Mouse (Mus musculus) neural tube, embryonic 11.5 days (tissue): ENCODE results near the gene Ostm1. TPM values are rescaled to one million over a fixed set of nuclear protein-coding genes. Genes with fewer than 3 reads are reported as not detected.

Experiments used
- ATAC-seq: fragments of 200-750 bp; cut with Nextera tagmentation; 2 replicates; pipeline ENCODE4 v1.8.0; 2017; ENCODE audit warnings: moderate number of reproducible peaks, mild to moderate bottlenecking, moderate TSS enrichment, moderate library complexity; ENCODE audit not compliant: insufficient read depth, low FRiP score, low TSS enrichment
- DNase-seq: peaks from one replicate; pipeline ENCODE4 v3.0.0-alpha.2; 2015; ENCODE audit warnings: low spot score
- H3K27ac ChIP-seq: fragments of 300-500 bp; sonication (generic); 2 replicates; pipeline ENCODE4 v1.5.1; 2014; ENCODE audit warnings: low read depth, mild to moderate bottlenecking, low read length
- H3K27me3 ChIP-seq: fragments of 300-500 bp; sonication (generic); 2 replicates; pipeline ENCODE4 v1.6.1; 2014; ENCODE audit warnings: mild to moderate bottlenecking, low read length, mixed read lengths; ENCODE audit not compliant: control insufficient read depth, insufficient read depth
- H3K36me3 ChIP-seq: fragments of 300-500 bp; sonication (generic); 2 replicates; pipeline ENCODE4 v1.6.1; 2014; ENCODE audit warnings: mild to moderate bottlenecking, low read length, moderate library complexity, mixed read lengths; ENCODE audit not compliant: control insufficient read depth, insufficient read depth
- H3K4me1 ChIP-seq: fragments of 300-500 bp; sonication (generic); 2 replicates; pipeline ENCODE4 v1.6.1; 2014; ENCODE audit warnings: low read length, mixed read lengths; ENCODE audit not compliant: control insufficient read depth, insufficient read depth
- H3K4me2 ChIP-seq: fragments of 300-500 bp; sonication (generic); 2 replicates; pipeline ENCODE4 v1.6.1; 2014; ENCODE audit warnings: low read depth, mild to moderate bottlenecking, moderate library complexity
- H3K4me3 ChIP-seq: fragments of 300-500 bp; sonication (generic); 2 replicates; pipeline ENCODE4 v1.5.1; 2014; ENCODE audit warnings: low read depth, low read length
- H3K9ac ChIP-seq: fragments of 300-500 bp; sonication (generic); 2 replicates; pipeline ENCODE4 v1.6.1; 2014; ENCODE audit warnings: mild to moderate bottlenecking, low read length
- H3K9me3 ChIP-seq: fragments of 300-500 bp; sonication (generic); 2 replicates; pipeline ENCODE4 v1.6.1; 2016; ENCODE audit warnings: low read length; ENCODE audit not compliant: control insufficient read depth
- WGBS: fragments of 180-500 bp; shearing (Covaris S2); extraction: QIAGEN DNeasy Blood & Tissue Kit; methylation state at CpG from one replicate; pipeline ENCODE4 v1.1.7; 2014; 5-methylcytosine and 5-hydroxymethylcytosine counted together
- polyA plus RNA-seq: library from polyadenylated mRNA; unstranded; fragments of >200 nt; fragmentation: Nextera tagmentation; extraction: Ambion mirVana; gene quantifications from 2 replicates; pipeline ENCODE4 v1.2.1, GENCODE M21; 2014

The Ostm1 gene
- polyA plus RNA-seq, 1 experiment from 2014 or later, result 16.8 TPM

- Histone ChIP-seq H3K27ac (no peak overlapping the region), H3K27me3 (peaks cover 99% of the 10 kb centered on the region), H3K9ac (no peak overlapping the region), H3K4me3 (no peak overlapping the region), H3K4me1 (peaks cover 14% of the 10 kb centered on the region; the same call in 1 of the 2 replicates), H3K9me3 (peaks cover 2% of the 10 kb centered on the region; the same call in 1 of the 2 replicates), H3K36me3 (no peaks in the 10 kb centered on the region), H3K4me2 (no peak overlapping the region)
- under 1% methylated on average over 19 of the region's 19 CpGs for WGBS
- ATAC-seq, result no peak; the same call in 1 of the 2 replicates
- peak; percentile 38 for DNase-seq
Measured at GRCm38 (mm10) chr10:42590261-42591184, 6.9 kb downstream of the Ostm1 start.

GRCm38 (mm10) chr10:42591185-42591992 is 7.8 kb downstream of the Ostm1 start:
- H3K9ac ChIP-seq, result no peak overlapping the region
- peaks cover 97% of the 10 kb centered on the region for H3K27me3 ChIP-seq
- H3K36me3 ChIP-seq, result no peaks in the 10 kb centered on the region
- peaks cover 14% of the 10 kb centered on the region; the same call in 1 of the 2 replicates for H3K4me1 ChIP-seq
- H3K4me3 ChIP-seq, result peak overlapping the region; percentile 19
- peak overlapping the region; percentile 42 for H3K4me2 ChIP-seq
- DNase-seq (peak; percentile 80), ATAC-seq (peak; percentile 75)
- peaks cover under 1% of the 10 kb centered on the region; the same call in 1 of the 2 replicates for H3K9me3 ChIP-seq
- under 1% methylated on average over 66 of the region's 67 CpGs for WGBS
- no peak overlapping the region for H3K27ac ChIP-seq

GRCm38 (mm10) chr10:42591993-42592686 is 8.5 kb downstream of the Ostm1 start:
- H3K27ac ChIP-seq, result no peak overlapping the region
- H3K4me3 ChIP-seq, result peak overlapping the region; percentile 19
- H3K27me3 ChIP-seq, result peaks cover 90% of the 10 kb centered on the region
- H3K4me2 ChIP-seq, result peak overlapping the region; percentile 42
- 1% methylated on average over 25 of the region's 25 CpGs for WGBS
- H3K9me3 ChIP-seq, result no peaks in the 10 kb centered on the region
- DNase-seq (peak; percentile 48), ATAC-seq (peak; percentile 45)
- H3K36me3 ChIP-seq, result no peaks in the 10 kb centered on the region
- peaks cover 14% of the 10 kb centered on the region; the same call in 1 of the 2 replicates for H3K4me1 ChIP-seq
- H3K9ac ChIP-seq, result no peak overlapping the region

- H3K9me3 ChIP-seq, result no peaks in the 10 kb centered on the region
- no peaks in the 10 kb centered on the region for H3K36me3 ChIP-seq
- WGBS, result 5% methylated on average over 7 of the region's 7 CpGs
- no peak overlapping the region for H3K9ac ChIP-seq
- no peak overlapping the region for H3K4me2 ChIP-seq
- no peak overlapping the region for H3K27ac ChIP-seq
- no peak for DNase-seq
- no peak overlapping the region for H3K4me3 ChIP-seq
- ATAC-seq, result no peak
- H3K27me3 ChIP-seq, result peaks cover 84% of the 10 kb centered on the region
- peaks cover 14% of the 10 kb centered on the region; the same call in 1 of the 2 replicates for H3K4me1 ChIP-seq
Measured at GRCm38 (mm10) chr10:42593201-42593600, 9.6 kb downstream of the Ostm1 start.

- no peak overlapping the region for H3K9ac ChIP-seq
Measured at GRCm38 (mm10) chr10:42598615-42599014, 15.0 kb downstream of the Ostm1 start.

GRCm38 (mm10) chr10:42601556-42601955 is 17.9 kb downstream of the Ostm1 start:
- Histone ChIP-seq H3K36me3 (no peaks in the 10 kb centered on the region), H3K4me1 (no peaks in the 10 kb centered on the region), H3K27me3 (peaks cover 9% of the 10 kb centered on the region), H3K9ac (no peak overlapping the region), H3K9me3 (peaks cover 5% of the 10 kb centered on the region; the same call in 1 of the 2 replicates), H3K4me2 (no peak overlapping the region), H3K4me3 (no peak overlapping the region), H3K27ac (no peak overlapping the region)
- 26% methylated on average over 10 of the region's 10 CpGs for WGBS
- ATAC-seq, result no peak
- peak; percentile 45 for DNase-seq

More at GRCm38 (mm10) chr10:42598615-42599014, 15.0 kb downstream of the Ostm1 start:
- Histone ChIP-seq H3K4me3 (no peak overlapping the region), H3K27me3 (peaks cover 35% of the 10 kb centered on the region), H3K36me3 (no peaks in the 10 kb centered on the region), H3K9me3 (no peaks in the 10 kb centered on the region), H3K4me2 (no peak overlapping the region), H3K4me1 (no peaks in the 10 kb centered on the region), H3K27ac (no peak overlapping the region)
- DNase-seq, result no peak
- WGBS, result 85% methylated on average over 8 of the region's 8 CpGs
- ATAC-seq, result no peak

GRCm38 (mm10) chr10:42604874-42605273 is 21.3 kb downstream of the Ostm1 start:
- H3K4me3 ChIP-seq, result no peak overlapping the region
- no peak for ATAC-seq
- H3K4me1 ChIP-seq, result no peaks in the 10 kb centered on the region
- H3K27ac ChIP-seq, result no peak overlapping the region
- H3K27me3 ChIP-seq, result 0 out of 2 replicates have a peak, but pooled peaks cover 8% of the 10 kb centered on the region
- WGBS, result 66% methylated on average over 2 of the region's 2 CpGs
- no peak overlapping the region for H3K9ac ChIP-seq
- no peak for DNase-seq
- peaks cover 5% of the 10 kb centered on the region; the same call in 1 of the 2 replicates for H3K9me3 ChIP-seq
- no peaks in the 10 kb centered on the region for H3K36me3 ChIP-seq
- H3K4me2 ChIP-seq, result no peak overlapping the region

- H3K4me1 ChIP-seq, result no peaks in the 10 kb centered on the region
- H3K9me3 ChIP-seq, result peaks cover 5% of the 10 kb centered on the region; the same call in 1 of the 2 replicates
- no peak overlapping the region for H3K27ac ChIP-seq
- peaks cover 23% of the 10 kb centered on the region for H3K27me3 ChIP-seq
- DNase-seq, result no peak
- 78% methylated on average over 4 of the region's 4 CpGs for WGBS
- no peaks in the 10 kb centered on the region for H3K36me3 ChIP-seq
- no peak overlapping the region for H3K9ac ChIP-seq
- no peak overlapping the region for H3K4me3 ChIP-seq
- no peak overlapping the region for H3K4me2 ChIP-seq
- no peak for ATAC-seq
Measured at GRCm38 (mm10) chr10:42606757-42607156, 23.1 kb downstream of the Ostm1 start.
